8 mouse cellular contexts compared by ENCODE assay signal in genomic region chr2:30205629-30206357, GRCm38 (mm10). TPM values are rescaled to one million over a fixed set of nuclear protein-coding genes. Genes with fewer than 3 reads are reported as not detected.
A peak's percentile ranks its signal among the peaks of the same experiment; 100 is the strongest.
DNase-seq lines count a peak whose midpoint lies in the region; ATAC-seq lines count a peak whose summit lies in the region.

Gene Kyat1, minus strand, starts transcription at chr2:30205847.

- peak within 1 kb of the TSS; percentile 91 for H3K4me2 ChIP-seq in heart, embryonic 14.5 days (ENCODE audit: low read length)
- peak within 1 kb of the TSS; percentile 95 for H3K4me2 ChIP-seq in liver, embryonic 13.5 days
- peak within 1 kb of the TSS; percentile 65 for H3K4me2 ChIP-seq in stomach, embryonic 16.5 days (ENCODE audit: low read depth, low read length)

- H3K9ac ChIP-seq in heart, embryonic 14.5 days (ENCODE audit: low read length) = peak within 1 kb of the TSS; percentile 79
- peak within 1 kb of the TSS; percentile 76 for H3K9ac ChIP-seq in liver, embryonic 13.5 days
- H3K9ac ChIP-seq in stomach, embryonic 16.5 days (ENCODE audit: low read length) = peak within 1 kb of the TSS; percentile 75

- H3K4me1 ChIP-seq in heart, embryonic 14.5 days (ENCODE audit: control insufficient read depth in 2 of 2, insufficient read depth in 2 of 2, low read length in 2 of 2) = peaks cover 6 to 10% of the 10 kb centered on the region in 2 experiments; a peak in 3 of 4 replicates
- H3K4me1 ChIP-seq in liver, embryonic 13.5 days (replicated peaks) = peaks cover 37% of the 10 kb centered on the region
- peaks cover 12% of the 10 kb centered on the region for H3K4me1 ChIP-seq in stomach, embryonic 16.5 days (ENCODE audit: control insufficient read depth, insufficient read depth, low read length)

- no peaks in the 10 kb centered on the region for H3K27me3 ChIP-seq in heart, embryonic 14.5 days (ENCODE audit: control insufficient read depth, insufficient read depth, low read length)
- no peaks in the 10 kb centered on the region for H3K27me3 ChIP-seq in liver, embryonic 13.5 days
- no peaks in the 10 kb centered on the region for H3K27me3 ChIP-seq in stomach, embryonic 16.5 days (ENCODE audit: control insufficient read depth, insufficient read depth, low read length)

- peak; percentile 80 for DNase-seq in c-Kit-negative CD71-positive TER-119-positive erythroid progenitor cells, embryonic 14.5 days (ENCODE audit: low read depth, low spot score)
- peak; percentile 71 for DNase-seq in fibroblast of lung, adult 2 months (ENCODE audit: low read depth)
- DNase-seq in kidney, postnatal 14 days = peak; percentile 96
- DNase-seq in liver, embryonic 13.5 days = peak; percentile 85
- DNase-seq in neural tube, embryonic 10.5 days (ENCODE audit: extremely low spot score, low spot score) = peak; percentile 90

- peak within 1 kb of the TSS; percentile 81 to 85 for H3K27ac ChIP-seq in heart, embryonic 14.5 days (replicated peaks in 1 of 2; ENCODE audit: control insufficient read depth in 1 of 2, insufficient read depth in 1 of 2, low read depth in 2 of 2, low read length in 2 of 2)
- H3K27ac ChIP-seq in liver, embryonic 13.5 days = peak within 1 kb of the TSS; percentile 72
- H3K27ac ChIP-seq in stomach, embryonic 16.5 days (ENCODE audit: low read length) = peak within 1 kb of the TSS; percentile 90

- peak within 1 kb of the TSS; percentile 72 to 92 for H3K4me3 ChIP-seq in heart, embryonic 14.5 days (ENCODE audit: control insufficient read depth in 1 of 2, insufficient read depth in 1 of 2, low read depth in 1 of 2, low read length in 2 of 2)
- H3K4me3 ChIP-seq in liver, embryonic 13.5 days (replicated peaks) = peak within 1 kb of the TSS; percentile 82
- H3K4me3 ChIP-seq in stomach, embryonic 16.5 days (replicated peaks; ENCODE audit: low read length) = peak within 1 kb of the TSS; percentile 72

- peak; percentile 99 for ATAC-seq in CD4-positive, CD25-positive, alpha-beta regulatory T cell, adult 4 months
- ATAC-seq in heart, embryonic 14.5 days (ENCODE audit: insufficient number of reproducible peaks, insufficient read depth, low FRiP score, low read depth) = peak; percentile 87
- peak; percentile 92 for ATAC-seq in liver, embryonic 13.5 days (ENCODE audit: low read depth)
- ATAC-seq in stomach, embryonic 16.5 days (ENCODE audit: insufficient read depth, low FRiP score) = peak; percentile 93

- H3K36me3 ChIP-seq in heart, embryonic 14.5 days (ENCODE audit: control insufficient read depth, insufficient read depth, low read length) = no peaks in the 10 kb centered on the region
- no peaks in the 10 kb centered on the region for H3K36me3 ChIP-seq in liver, embryonic 13.5 days
- H3K36me3 ChIP-seq in stomach, embryonic 16.5 days (ENCODE audit: control insufficient read depth, insufficient read depth, low read length) = no peaks in the 10 kb centered on the region

- under 1% methylated on average over 44 of the region's 44 CpGs for WGBS in heart, embryonic 14.5 days
- 3% methylated on average over 44 of the region's 44 CpGs for WGBS in liver, embryonic 13.5 days (ENCODE audit: insufficient replicate concordance)
- under 1% methylated on average over 44 of the region's 44 CpGs for WGBS in stomach, embryonic 16.5 days

- H3K9me3 ChIP-seq in heart, embryonic 14.5 days (ENCODE audit: control insufficient read depth, low read length) = no peaks in the 10 kb centered on the region
- H3K9me3 ChIP-seq in liver, embryonic 13.5 days (replicated peaks) = no peaks in the 10 kb centered on the region
- no peaks in the 10 kb centered on the region for H3K9me3 ChIP-seq in stomach, embryonic 16.5 days (replicated peaks; ENCODE audit: control insufficient read depth, low read length)

RNA-seq across cellular contexts. Expression of gene Kyat1, which starts in this region (rescaled TPM):
- 10 to 100 TPM in 1 of 2 experiments, 1 to 10 TPM in 1; 9.9 to 13.4 TPM for polyA plus RNA-seq in CD4-positive, CD25-positive, alpha-beta regulatory T cell, adult 4 months (2017; shearing (Covaris generic))
- polyA plus RNA-seq in heart, embryonic 14.5 days (2014; fragmentation: Nextera tagmentation; extraction: Ambion mirVana) = 22.0 and 26.0 TPM in 2 replicates
- 9.7 and 10.1 TPM in 2 replicates for polyA plus RNA-seq in liver, embryonic 13.5 days (2015; fragmentation: Nextera tagmentation; extraction: Ambion mirVana)
- polyA plus RNA-seq in stomach, embryonic 16.5 days (2015; fragmentation: Nextera tagmentation; extraction: Ambion mirVana) = 25.8 and 39.2 TPM in 2 replicates

Comparison
In these comparisons a context has a peak if more than half of its experiments do, and no peak if none do; other contexts are left out.
1. Peak in every context shown above with its lines: DNase-seq, ATAC-seq, H3K4me3 ChIP-seq and H3K27ac ChIP-seq.